In genomic region chr2:164383656-164384399, GRCm38 (mm10) we compare ENCODE assay signal across 27 mouse cellular contexts. TPM values are rescaled to one million over a fixed set of nuclear protein-coding genes. Genes with fewer than 3 reads are reported as not detected.
DNase-seq lines count a peak whose midpoint lies in the region; ATAC-seq and TF ChIP-seq lines count a peak whose summit lies in the region.
"Had no signal": no experiment of that assay in that cellular context is flagged by ENCODE, and none has a peak within 500 bp of the region (broad histone marks: within the 10 kb centered on the region; RNA-seq: fewer than 3 reads in every experiment).

No protein-coding gene starts in this region.

- in situ Hi-C loops in Patski (cut with MboI; ENCODE audit: low pct_unique_long_range_greater_than_20kb) = loop anchor here (10.0 kb wide), 2 partner anchors 249 to 279 kb away; no protein-coding TSS in a partner anchor

- H3K27me3 ChIP-seq in Patski = no peaks in the 10 kb centered on the region

- POLR2A ChIA-PET in Patski (lab: Charles Lee) = interaction anchor here (1.1 kb wide), 1 partner anchor 16 kb away, joined by 3 read pairs; no protein-coding TSS in a partner anchor

- CTCF ChIA-PET in Patski (lab: Charles Lee) = interaction anchor here (0.8 to 1.8 kb wide), 6 partner anchors 15 to 27 kb away, joined by 3 to 4 read pairs (median 3); no protein-coding TSS in a partner anchor

- no peak for TF ChIP-seq CTCF in Patski (IDR thresholded peaks at IDR 0.05)

- intact Hi-C loops in heart, postnatal 10 days (cut with DNase I) = no loop called here

- DNase-seq in heart, adult 11 months = peak; percentile 62
- no peak for DNase-seq in heart, postnatal 10 days
- DNase-seq in 3T3-L1 (ENCODE audit: low read depth, low spot score) (peak; percentile 79), Patski (ENCODE audit: low read depth, low spot score) (peak; percentile 64)
- no peak for DNase-seq in thymus, postnatal 10 days (ENCODE audit: low spot score in 2 of 2)
- DNase-seq: cerebellum, adult 2 months; gastrocnemius, postnatal 36 days; kidney, adult 2 months; kidney, postnatal 10 days; lung, adult 2 months; midbrain, embryonic 14.5 days; thymus, postnatal 4 days had no signal

- ATAC-seq in Patski = peak; percentile 15
- ATAC-seq in granulocyte monocyte progenitor cell, adult 5-6 weeks (replicated peaks; ENCODE audit: poor library complexity, severe bottlenecking) = peak; percentile 63
- ATAC-seq in activated CD4-positive, CD25-positive, alpha-beta regulatory T cell, adult 4 months = no peak
- ATAC-seq: forebrain, embryonic 14.5 days; inflammation-experienced regulatory T-cells, adult 6 months had no signal

RNA-seq across cellular contexts. Expression of gene Slpi, which starts 5.1 kb away (rescaled TPM):
- under 1 TPM; 0.45 to 0.77 TPM for total RNA-seq in heart, postnatal 10 days (2021)
- polyA plus RNA-seq in Patski (2021) = 149 TPM
- total RNA-seq in granulocyte monocyte progenitor cell, adult 5-6 weeks (2014; fragmentation: Nextera tagmentation) = 228 and 251 TPM in 2 replicates
- total RNA-seq in granulocyte monocyte progenitor cell, adult 5-6 weeks (2017) = 46.7 and 49.3 TPM in 2 replicates
- polyA plus RNA-seq in activated CD4-positive, CD25-positive, alpha-beta regulatory T cell, adult 4 months (2017; shearing (Covaris generic)) = 1 to 10 TPM; 3.4 to 4.2 TPM
- polyA plus RNA-seq: forebrain, embryonic 14.5 days; midbrain, embryonic 14.5 days; neural tube, embryonic 14.5 days had no signal

RNA-seq across cellular contexts. Expression of gene Rbpjl, which starts 19.1 kb away (rescaled TPM):
- not detected for total RNA-seq in heart, postnatal 10 days (2021)
- 0.06 TPM for polyA plus RNA-seq in Patski (2021)
- not detected in 2 replicates for total RNA-seq in granulocyte monocyte progenitor cell, adult 5-6 weeks (2014; fragmentation: Nextera tagmentation)
- total RNA-seq in granulocyte monocyte progenitor cell, adult 5-6 weeks (2017) = not detected in 2 replicates
- polyA plus RNA-seq in activated CD4-positive, CD25-positive, alpha-beta regulatory T cell, adult 4 months (2017; shearing (Covaris generic)) = not detected
- total RNA-seq: common myeloid progenitor, adult 5-6 weeks; gastrocnemius, postnatal 36 days; heart, postnatal 25 days had no signal
- polyA plus RNA-seq: forebrain, embryonic 14.5 days; inflammation-experienced regulatory T-cells, adult 6 months; kidney, adult 2 months; midbrain, embryonic 14.5 days had no signal

RNA-seq across cellular contexts. Expression of gene Matn4, which starts 21.1 kb away (rescaled TPM):
- total RNA-seq in heart, postnatal 10 days (2021) = 1 to 10 TPM; 1.2 to 2.3 TPM
- polyA plus RNA-seq in Patski (2021) = 0.10 TPM
- not detected in 2 replicates for total RNA-seq in granulocyte monocyte progenitor cell, adult 5-6 weeks (2014; fragmentation: Nextera tagmentation)
- not detected in 2 replicates for total RNA-seq in granulocyte monocyte progenitor cell, adult 5-6 weeks (2017)
- under 1 TPM in 1 of 2 experiments, not detected in 1; 0.32 TPM for polyA plus RNA-seq in activated CD4-positive, CD25-positive, alpha-beta regulatory T cell, adult 4 months (2017; shearing (Covaris generic))
- total RNA-seq: common myeloid progenitor, adult 5-6 weeks had no signal
- polyA plus RNA-seq: midbrain, embryonic 14.5 days had no signal

RNA-seq across cellular contexts. Expression of gene Svs5, which starts 51.3 kb away (rescaled TPM):
- not detected for total RNA-seq in heart, postnatal 10 days (2021)
- not detected for polyA plus RNA-seq in Patski (2021)
- total RNA-seq in granulocyte monocyte progenitor cell, adult 5-6 weeks (2014; fragmentation: Nextera tagmentation) = not detected in 2 replicates
- not detected in 2 replicates for total RNA-seq in granulocyte monocyte progenitor cell, adult 5-6 weeks (2017)
- not detected for polyA plus RNA-seq in activated CD4-positive, CD25-positive, alpha-beta regulatory T cell, adult 4 months (2017; shearing (Covaris generic))
- total RNA-seq: common myeloid progenitor, adult 5-6 weeks; gastrocnemius, postnatal 36 days; heart, postnatal 25 days; layer of hippocampus, adult 8-10 months; left cerebral cortex, adult 18-20 months; left cerebral cortex, postnatal 36 days had no signal
- polyA plus RNA-seq: embryonic facial prominence, embryonic 12.5 days; forebrain, embryonic 14.5 days; heart, embryonic 11.5 days; hindbrain, embryonic 13.5 days; inflammation-experienced regulatory T-cells, adult 6 months; kidney, adult 2 months; limb, embryonic 15.5 days; lung, adult 2 months; midbrain, embryonic 14.5 days; myocyte; neural tube, embryonic 14.5 days had no signal

RNA-seq across cellular contexts. Expression of gene Sdc4, which starts 59.9 kb away (rescaled TPM):
- total RNA-seq in heart, postnatal 10 days (2021) = 10 to 100 TPM; 24.3 to 39.3 TPM
- polyA plus RNA-seq in Patski (2021) = 672 TPM
- not detected in 2 replicates for total RNA-seq in granulocyte monocyte progenitor cell, adult 5-6 weeks (2014; fragmentation: Nextera tagmentation)
- not detected in 2 replicates for total RNA-seq in granulocyte monocyte progenitor cell, adult 5-6 weeks (2017)
- 10 to 100 TPM; 13.8 to 23.7 TPM for polyA plus RNA-seq in activated CD4-positive, CD25-positive, alpha-beta regulatory T cell, adult 4 months (2017; shearing (Covaris generic))

Comparison
In these comparisons a context has a peak if more than half of its experiments do, and no peak if none do; other contexts are left out.
1. DNase-seq: peak in heart, adult 11 months (single experiment), 3T3-L1 (single experiment) and Patski (single experiment); none in heart, postnatal 10 days (0 of 2) and thymus, postnatal 10 days (0 of 2).
2. RNA of gene Slpi, which starts 5.1 kb away (total RNA-seq): 46.7 to 251 TPM in granulocyte monocyte progenitor cell, adult 5-6 weeks; 0.45 to 0.77 TPM in heart, postnatal 10 days; every median in the first group is over 10 times any median in the second.